Mouse (Mus musculus) spleen, adult 2 months (tissue): ENCODE results near the gene Ebna1bp2.

ENCODE experiments used
- CTCF ChIP-seq: fragments of 200-500 bp; IDR thresholded peaks from 2 replicates; pipeline ENCODE4 v1.5.1; 2011; ENCODE audit warnings: mild to moderate bottlenecking, inconsistent platforms; ENCODE audit not compliant: insufficient read depth, insufficient read length, insufficient replicate concordance; ENCODE audit errors: extremely low read depth
- POLR2A ChIP-seq: fragments of 200-500 bp; IDR thresholded peaks from 2 replicates; pipeline ENCODE4 v1.6.1; 2011; ENCODE audit warnings: low read depth, low read length, inconsistent platforms

- TF ChIP-seq CTCF (no peak), POLR2A (no peak)
Observed at GRCm38 (mm10) chr4:118642346-118643190, 22.0 kb downstream of the Ebna1bp2 start.
